Mouse (Mus musculus) megakaryocyte, embryonic 14.5 days (primary cell): ENCODE measurements around the gene Fyn. TPM values are rescaled to one million over a fixed set of nuclear protein-coding genes. Genes with fewer than 3 reads are reported as not detected.
A peak's percentile ranks its signal among the peaks of the same experiment; 100 is the strongest.

Experiments
- H3K27me3 ChIP-seq: replicated peaks from 2 replicates; pipeline ENCODE3; 2012; ENCODE audit warnings: inconsistent platforms
- H3K36me3 ChIP-seq: replicated peaks from 2 replicates; pipeline ENCODE3; 2012; ENCODE audit warnings: low read length, inconsistent platforms, mixed read lengths
- H3K4me1 ChIP-seq: 2 replicates; pipeline ENCODE4 v1.6.1; 2012; ENCODE audit warnings: inconsistent platforms
- H3K4me3 ChIP-seq: replicated peaks from 2 replicates; pipeline ENCODE3; 2012; ENCODE audit warnings: moderate library complexity, mild to moderate bottlenecking, inconsistent platforms
- H3K9me3 ChIP-seq: 2 replicates; pipeline ENCODE4 v1.6.1; 2012; ENCODE audit warnings: inconsistent platforms
- FLI1 ChIP-seq: IDR thresholded peaks from 2 replicates; pipeline ENCODE4 v1.6.1; 2012; ENCODE audit warnings: low read length, inconsistent platforms, mixed read lengths
- GATA1 ChIP-seq: IDR thresholded peaks from 3 replicates; pipeline ENCODE4 v1.6.1; 2012; ENCODE audit warnings: mixed read lengths, low read length, inconsistent platforms, borderline replicate concordance
- polyA plus RNA-seq: library from polyadenylated mRNA; stranded (reverse); fragments of >175 nt; gene quantifications from 2 replicates; pipeline ENCODE4 v1.2.3, GENCODE M21; 2012; ENCODE audit warnings: low replicate concordance; ENCODE audit not compliant: insufficient read depth

Gene Fyn
- polyA plus RNA-seq, 1 experiment = 43.3 TPM

GRCm38 (mm10) chr10:39420842-39421617, 52.4 kb downstream of the Fyn start:
- H3K9me3 ChIP-seq = no peaks in the 10 kb centered on the region
- H3K36me3 ChIP-seq = peaks cover 63% of the 10 kb centered on the region
- TF ChIP-seq FLI1 (no peak), GATA1 (no peak)
- no peaks in the 10 kb centered on the region for H3K27me3 ChIP-seq
- peak overlapping the region; percentile 24 for H3K4me3 ChIP-seq
- peaks cover 77% of the 10 kb centered on the region for H3K4me1 ChIP-seq

- Histone ChIP-seq H3K4me1 (peaks cover 75% of the 10 kb centered on the region), H3K9me3 (no peaks in the 10 kb centered on the region), H3K36me3 (peaks cover 63% of the 10 kb centered on the region), H3K27me3 (no peaks in the 10 kb centered on the region), H3K4me3 (no peak overlapping the region)
- TF ChIP-seq FLI1 (no peak), GATA1 (no peak)
Observed at GRCm38 (mm10) chr10:39421772-39422171, 53.1 kb downstream of the Fyn start.

- no peaks in the 10 kb centered on the region for H3K27me3 ChIP-seq
- H3K4me3 ChIP-seq = no peak overlapping the region
- no peaks in the 10 kb centered on the region for H3K9me3 ChIP-seq
- peaks cover 70% of the 10 kb centered on the region for H3K4me1 ChIP-seq
- peaks cover 82% of the 10 kb centered on the region for H3K36me3 ChIP-seq
- no peak for TF ChIP-seq FLI1
- TF ChIP-seq GATA1 = no peak
Observed at GRCm38 (mm10) chr10:39424643-39425042, 56.0 kb downstream of the Fyn start.

DNA sequence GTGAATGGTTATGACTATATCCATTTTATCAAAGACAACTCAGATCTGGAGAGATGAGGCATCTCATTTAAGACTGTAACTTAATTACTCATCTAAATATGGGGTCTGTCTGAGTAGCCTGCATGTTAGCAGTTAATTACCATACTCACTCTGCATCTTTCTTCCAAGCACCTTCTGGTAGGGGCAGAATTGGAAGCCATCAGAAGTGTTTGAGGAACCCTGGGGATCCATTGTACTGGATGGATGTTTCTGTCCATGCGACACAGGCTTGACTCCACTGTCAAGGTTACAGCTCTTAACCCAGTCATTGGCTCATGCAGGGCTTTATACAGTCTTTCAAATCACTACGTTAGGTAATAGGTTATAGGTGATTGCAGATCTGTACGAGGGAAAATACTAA, 57.4 kb downstream of the Fyn start:
- H3K9me3 ChIP-seq = no peaks in the 10 kb centered on the region
- peaks cover 71% of the 10 kb centered on the region for H3K4me1 ChIP-seq
- no peak for TF ChIP-seq GATA1
- no peak for TF ChIP-seq FLI1
- H3K4me3 ChIP-seq = no peak overlapping the region
- H3K27me3 ChIP-seq = no peaks in the 10 kb centered on the region
- H3K36me3 ChIP-seq = peaks cover 88% of the 10 kb centered on the region

DNA sequence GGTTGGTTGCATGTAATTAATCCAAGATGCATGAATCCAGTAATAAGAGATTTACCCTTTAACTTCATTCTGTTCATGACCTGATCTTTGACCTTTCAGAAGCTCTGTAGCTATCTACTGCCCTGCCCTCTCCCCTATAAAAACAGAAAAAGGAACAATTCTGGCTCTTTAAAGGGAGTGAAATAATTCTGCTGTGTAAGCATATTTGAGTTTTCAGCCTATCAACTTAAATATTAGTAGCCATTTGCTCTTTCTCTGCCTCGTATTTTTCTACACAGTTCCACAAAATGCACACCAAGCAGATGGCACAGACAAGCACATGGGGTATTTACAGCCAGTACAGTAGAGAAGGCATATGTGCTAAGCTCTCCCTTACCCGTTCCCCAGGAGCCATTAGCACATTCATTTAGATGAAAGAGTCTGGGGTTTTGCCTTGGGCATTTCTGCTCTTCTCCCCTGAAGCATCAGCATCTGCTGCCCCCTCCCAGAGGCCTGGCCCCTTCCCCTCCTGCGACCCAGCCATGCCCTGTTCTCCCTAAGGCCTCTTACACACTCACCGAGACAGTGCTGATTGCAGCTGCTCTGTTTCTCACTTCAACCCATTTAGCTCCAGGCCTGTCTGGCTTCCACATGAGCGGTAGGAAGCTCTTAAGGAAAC, 58.3 kb downstream of the Fyn start:
- Histone ChIP-seq H3K27me3 (no peaks in the 10 kb centered on the region), H3K9me3 (no peaks in the 10 kb centered on the region), H3K36me3 (peaks cover 85% of the 10 kb centered on the region), H3K4me1 (peaks cover 69% of the 10 kb centered on the region), H3K4me3 (no peak overlapping the region)
- TF ChIP-seq GATA1 (no peak), FLI1 (no peak)

GRCm38 (mm10) chr10:39429661-39430060, 61.0 kb downstream of the Fyn start:
- Histone ChIP-seq H3K36me3 (peaks cover 70% of the 10 kb centered on the region), H3K4me1 (peaks cover 82% of the 10 kb centered on the region)
- no peak for TF ChIP-seq GATA1
- TF ChIP-seq FLI1 = no peak

DNA sequence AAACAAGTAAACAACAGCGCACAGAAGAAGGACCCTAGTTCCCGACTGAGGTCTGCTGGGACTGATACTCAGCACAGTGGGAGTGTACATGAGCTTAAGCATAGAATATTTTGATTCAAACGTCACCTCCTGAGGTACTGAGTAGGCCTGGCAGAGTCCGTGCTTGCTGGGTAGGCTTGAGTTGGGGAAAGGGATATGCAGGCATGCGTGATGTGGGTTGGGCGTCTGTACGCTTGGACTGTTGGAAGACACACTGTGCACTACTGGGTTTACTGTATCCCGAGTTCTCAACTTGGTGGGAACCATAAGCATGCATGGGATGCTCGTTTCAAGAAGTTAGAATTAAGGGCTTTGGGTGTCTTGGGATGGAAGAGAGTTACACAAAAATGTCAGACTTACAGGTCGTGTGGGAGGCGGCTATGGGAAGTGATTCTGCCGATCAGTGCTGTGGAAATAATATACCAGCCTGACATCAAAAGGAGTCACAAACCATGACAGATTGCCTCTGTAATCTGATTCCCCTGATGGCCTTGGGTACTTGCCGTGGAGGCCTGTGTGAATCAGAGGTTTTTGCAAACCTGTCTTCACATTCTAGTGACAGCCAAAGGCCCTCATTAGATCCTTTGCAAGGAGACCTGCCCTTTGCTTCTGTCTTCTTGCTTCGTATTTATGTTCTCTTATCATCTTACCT, 61.6 kb downstream of the Fyn start:
- peaks cover 87% of the 10 kb centered on the region for H3K4me1 ChIP-seq
- no peak overlapping the region for H3K4me3 ChIP-seq
- no peak for TF ChIP-seq GATA1
- TF ChIP-seq FLI1 = no peak
- no peaks in the 10 kb centered on the region for H3K9me3 ChIP-seq
- peaks cover 67% of the 10 kb centered on the region for H3K36me3 ChIP-seq
- H3K27me3 ChIP-seq = no peaks in the 10 kb centered on the region

More at GRCm38 (mm10) chr10:39429661-39430060, 61.0 kb downstream of the Fyn start:
- no peaks in the 10 kb centered on the region for H3K9me3 ChIP-seq
- H3K4me3 ChIP-seq = no peak overlapping the region
- no peaks in the 10 kb centered on the region for H3K27me3 ChIP-seq

DNA sequence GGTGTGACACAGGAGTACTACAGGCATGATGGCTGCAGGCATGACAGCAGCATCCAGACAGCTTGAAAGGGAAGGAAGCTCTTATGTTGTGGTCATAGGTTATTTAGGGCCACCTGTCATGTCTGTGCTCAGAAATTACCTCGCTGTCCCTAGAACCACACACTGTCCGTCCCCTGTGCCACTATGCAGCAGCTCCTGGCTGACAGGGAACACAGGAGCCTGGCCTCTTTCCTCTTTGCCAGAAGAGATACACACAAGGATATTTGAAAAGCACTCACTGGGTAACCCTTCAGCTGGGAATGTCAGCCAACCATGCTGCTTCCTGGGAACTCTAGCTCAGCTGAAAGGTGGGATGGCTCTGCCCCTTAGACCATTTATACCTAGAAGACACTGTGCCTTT, 62.6 kb downstream of the Fyn start:
- H3K36me3 ChIP-seq = peaks cover 60% of the 10 kb centered on the region
- no peaks in the 10 kb centered on the region for H3K27me3 ChIP-seq
- peak overlapping the region; percentile 62 for H3K4me3 ChIP-seq
- H3K9me3 ChIP-seq = no peaks in the 10 kb centered on the region
- H3K4me1 ChIP-seq = peaks cover 90% of the 10 kb centered on the region
- TF ChIP-seq GATA1 = no peak
- no peak for TF ChIP-seq FLI1

- Histone ChIP-seq H3K4me3 (peak overlapping the region; percentile 39), H3K27me3 (no peaks in the 10 kb centered on the region), H3K9me3 (no peaks in the 10 kb centered on the region), H3K4me1 (peaks cover 93% of the 10 kb centered on the region), H3K36me3 (peaks cover 49% of the 10 kb centered on the region)
- TF ChIP-seq FLI1 (no peak), GATA1 (no peak)
Observed at GRCm38 (mm10) chr10:39432648-39433568, 64.3 kb downstream of the Fyn start.
